Mouse (Mus musculus) neural tube, embryonic 15.5 days (tissue): ENCODE results near the gene Erlin1. TPM values are rescaled to one million over a fixed set of nuclear protein-coding genes. Genes with fewer than 3 reads are reported as not detected.

ENCODE experiments used
- ATAC-seq: fragments of 200-750 bp; cut with Nextera tagmentation; 2 replicates; pipeline ENCODE4 v1.8.0; 2017; ENCODE audit warnings: mild to moderate bottlenecking, moderate TSS enrichment, moderate library complexity; ENCODE audit not compliant: low FRiP score
- H3K27ac ChIP-seq: fragments of 300-500 bp; sonication (generic); replicated peaks from 2 replicates; pipeline ENCODE4 v1.5.1; 2015; ENCODE audit warnings: mild to moderate bottlenecking, inconsistent platforms
- H3K27me3 ChIP-seq: fragments of 300-500 bp; sonication (generic); replicated peaks from 2 replicates; pipeline ENCODE4 v1.6.1; 2015; ENCODE audit warnings: inconsistent platforms
- H3K36me3 ChIP-seq: fragments of 300-500 bp; sonication (generic); 2 replicates; pipeline ENCODE4 v1.6.1; 2015; ENCODE audit warnings: inconsistent platforms
- H3K4me1 ChIP-seq: fragments of 300-500 bp; sonication (generic); 2 replicates; pipeline ENCODE4 v1.6.1; 2015; ENCODE audit warnings: inconsistent platforms
- H3K4me2 ChIP-seq: fragments of 300-500 bp; sonication (generic); 2 replicates; pipeline ENCODE4 v1.6.1; 2015; ENCODE audit warnings: inconsistent platforms, mild to moderate bottlenecking, moderate library complexity
- H3K4me3 ChIP-seq: fragments of 300-500 bp; sonication (generic); replicated peaks from 2 replicates; pipeline ENCODE4 v1.5.1; 2015; ENCODE audit warnings: mild to moderate bottlenecking, inconsistent platforms
- H3K9ac ChIP-seq: fragments of 300-500 bp; sonication (generic); replicated peaks from 2 replicates; pipeline ENCODE4 v1.6.1; 2015; ENCODE audit warnings: mild to moderate bottlenecking, inconsistent platforms
- H3K9me3 ChIP-seq: fragments of 300-500 bp; sonication (generic); replicated peaks from 2 replicates; pipeline ENCODE4 v1.6.1; 2016; ENCODE audit warnings: inconsistent platforms
- WGBS: fragments of 180-500 bp; shearing (Covaris S2); methylation state at CpG from one replicate; pipeline ENCODE4 v1.1.7; 2015; ENCODE audit warnings: mixed read lengths; 5-methylcytosine and 5-hydroxymethylcytosine counted together
- polyA plus RNA-seq: library from polyadenylated mRNA; unstranded; fragments of >200 nt; fragmentation: Nextera tagmentation; extraction: Ambion mirVana; gene quantifications from 2 replicates; pipeline ENCODE4 v1.2.1, GENCODE M21; 2015

Erlin1 gene
- 20.2 and 22.8 TPM in 2 replicates for polyA plus RNA-seq

DNA sequence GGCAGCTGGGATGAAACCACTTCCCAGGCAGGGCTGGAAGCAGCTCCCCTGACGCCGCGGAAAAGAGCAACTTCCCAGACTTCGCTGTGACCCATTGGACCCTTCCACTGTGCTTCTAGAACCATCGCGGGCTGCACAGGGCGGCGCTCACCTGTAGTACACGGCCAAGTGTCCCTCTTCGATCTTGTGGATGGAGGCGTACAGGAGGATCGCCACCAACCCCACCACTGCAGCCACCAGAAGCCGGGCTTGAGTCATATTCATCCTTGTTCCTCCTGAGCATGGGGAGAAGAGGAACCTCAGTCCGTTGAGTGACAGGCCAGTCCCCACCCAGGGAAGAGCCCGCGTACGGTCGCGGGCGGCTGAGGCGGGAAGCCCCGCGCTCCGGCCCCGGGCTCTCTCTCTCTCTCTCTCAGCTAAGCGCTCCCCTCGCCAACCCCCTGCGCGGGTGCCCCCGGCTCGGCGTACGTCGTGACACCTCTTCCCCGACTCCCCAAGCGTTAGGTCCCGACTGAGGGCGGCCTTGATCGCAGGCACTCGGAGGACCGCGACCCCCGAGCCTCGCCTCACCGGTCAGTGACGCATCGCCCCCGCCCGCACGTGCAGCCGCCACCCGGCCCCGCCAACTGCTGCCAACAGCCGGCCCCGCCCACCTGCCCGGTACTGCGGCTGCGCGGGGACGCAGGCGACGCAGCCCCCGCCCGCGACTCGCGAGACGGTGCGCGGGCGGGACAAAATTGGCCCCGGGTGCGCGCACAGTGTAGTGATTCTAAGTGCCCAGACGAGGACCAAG, at the start of gene Erlin1:
Gene Erlin1 (minus strand): TSS at position 665 of the 793 bp plus-strand sequence.
- Histone ChIP-seq H3K27me3 (no peaks in the 10 kb centered on the region), H3K4me3 (peak within 1 kb of the TSS; percentile 64), H3K4me1 (peaks cover 29% of the 10 kb centered on the region), H3K27ac (peak within 1 kb of the TSS; percentile 79), H3K9ac (peak within 1 kb of the TSS; percentile 62), H3K36me3 (0 out of 2 replicates have a peak, but pooled peaks cover 3% of the 10 kb centered on the region), H3K9me3 (no peaks in the 10 kb centered on the region), H3K4me2 (peak within 1 kb of the TSS; percentile 90)
- peak; percentile 96 for ATAC-seq
- WGBS, result under 1% methylated on average over 72 of the region's 75 CpGs

DNA sequence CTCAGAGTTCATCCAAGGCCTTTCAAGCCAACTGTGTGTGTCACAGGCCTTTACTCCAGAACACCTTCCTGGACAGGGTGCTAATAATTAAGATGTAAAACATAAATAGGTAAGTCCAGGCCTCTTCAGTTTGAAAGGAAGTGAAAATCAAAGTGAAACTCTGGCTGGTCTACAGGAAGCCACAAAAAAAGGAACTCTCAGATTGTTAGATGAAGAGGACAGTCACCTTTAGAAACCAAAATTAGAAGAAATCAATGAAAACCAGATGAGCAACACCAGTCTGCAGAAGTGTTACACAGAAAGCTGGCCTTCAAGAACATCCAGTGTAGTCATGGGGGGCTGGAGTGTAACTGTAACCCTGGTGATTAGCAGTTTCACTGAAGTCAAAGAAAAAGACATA, 48.2 kb upstream of the Erlin1 start:
- no peaks in the 10 kb centered on the region for H3K9me3 ChIP-seq
- ATAC-seq, result no peak
- no peak overlapping the region for H3K9ac ChIP-seq
- peaks cover 69% of the 10 kb centered on the region for H3K36me3 ChIP-seq
- H3K4me3 ChIP-seq, result no peak overlapping the region
- H3K4me2 ChIP-seq, result no peak overlapping the region
- no peaks in the 10 kb centered on the region for H3K27me3 ChIP-seq
- no peaks in the 10 kb centered on the region for H3K4me1 ChIP-seq
- H3K27ac ChIP-seq, result no peak overlapping the region

DNA sequence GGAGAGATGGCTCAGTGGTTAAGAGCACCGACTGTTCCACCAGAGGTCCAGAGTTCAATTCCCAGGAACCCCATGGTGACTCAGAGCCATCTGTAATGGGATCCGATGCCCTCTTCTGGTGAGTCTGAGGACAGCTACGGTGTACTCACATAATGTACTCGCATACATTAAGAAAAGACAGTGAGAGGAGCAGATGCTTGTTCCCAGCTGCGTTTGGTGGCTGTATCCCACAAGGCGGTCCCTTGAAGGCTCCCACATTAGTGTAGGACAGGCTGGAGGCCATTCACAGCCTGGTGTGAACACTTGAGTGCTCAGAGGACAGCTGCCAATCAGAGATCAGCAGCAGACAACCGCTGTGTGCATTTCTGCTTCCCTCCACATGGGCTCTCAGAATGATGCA, 42.1 kb upstream of the Erlin1 start:
- H3K27me3 ChIP-seq, result no peaks in the 10 kb centered on the region
- 50% methylated on average over 7 of the region's 7 CpGs for WGBS
- H3K4me1 ChIP-seq, result peaks cover 11% of the 10 kb centered on the region
- H3K4me3 ChIP-seq, result no peak overlapping the region
- no peak overlapping the region for H3K9ac ChIP-seq
- no peak overlapping the region for H3K4me2 ChIP-seq
- H3K27ac ChIP-seq, result no peak overlapping the region
- no peaks in the 10 kb centered on the region for H3K9me3 ChIP-seq
- peaks cover 51% of the 10 kb centered on the region for H3K36me3 ChIP-seq
- no peak for ATAC-seq

DNA sequence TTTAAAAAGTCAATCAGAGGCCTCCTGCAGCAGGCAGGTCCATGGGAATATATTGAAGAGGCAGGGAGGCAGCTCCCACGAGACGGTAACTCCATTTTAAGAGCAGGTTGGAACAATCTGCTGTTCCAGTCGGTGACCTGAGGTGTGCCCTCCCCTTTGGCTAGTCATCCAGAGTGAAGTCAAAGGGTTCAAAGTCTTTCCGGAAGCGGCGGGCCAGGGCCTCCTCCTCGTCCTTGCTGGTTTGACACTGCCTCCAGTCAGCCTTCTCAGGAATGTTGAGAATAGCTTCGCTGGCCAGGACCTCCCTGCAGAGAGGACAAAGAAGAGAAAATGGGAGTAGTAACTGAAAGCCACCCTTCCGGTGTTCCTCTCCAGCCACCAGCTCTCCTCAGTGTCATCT, 40.8 kb upstream of the Erlin1 start:
- no peak overlapping the region for H3K4me2 ChIP-seq
- no peaks in the 10 kb centered on the region for H3K27me3 ChIP-seq
- H3K9me3 ChIP-seq, result no peaks in the 10 kb centered on the region
- no peak for ATAC-seq
- H3K9ac ChIP-seq, result no peak overlapping the region
- H3K27ac ChIP-seq, result no peak overlapping the region
- peaks cover 25% of the 10 kb centered on the region for H3K4me1 ChIP-seq
- peaks cover 51% of the 10 kb centered on the region for H3K36me3 ChIP-seq
- WGBS, result 89% methylated on average over 9 of the region's 9 CpGs
- no peak overlapping the region for H3K4me3 ChIP-seq

DNA sequence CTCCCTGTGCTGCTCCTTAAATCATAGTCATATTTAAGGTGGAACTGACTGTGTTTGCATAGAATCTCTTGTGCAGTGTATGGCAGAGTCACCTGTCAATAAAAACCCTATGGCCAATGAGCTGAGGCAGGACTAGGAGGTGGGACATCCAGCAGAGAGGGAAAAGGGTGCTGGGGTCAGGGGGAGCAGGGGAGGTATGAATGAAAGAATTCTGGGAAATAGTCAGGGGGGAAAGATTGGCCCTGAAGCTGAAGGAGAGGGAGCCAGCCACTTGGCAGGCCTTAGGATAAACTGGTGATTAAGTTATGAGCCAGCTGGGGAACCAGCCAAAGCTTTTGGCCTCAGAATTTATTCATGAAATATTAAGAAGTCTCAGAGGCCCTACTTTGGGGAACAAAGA, 39.4 kb upstream of the Erlin1 start:
- Histone ChIP-seq H3K4me1 (peaks cover 36% of the 10 kb centered on the region), H3K27ac (no peak overlapping the region), H3K4me3 (no peak overlapping the region), H3K9ac (0 out of 2 replicates have a peak overlapping the region, but pooled peaks have one; percentile 15), H3K4me2 (no peak overlapping the region), H3K27me3 (no peaks in the 10 kb centered on the region), H3K9me3 (no peaks in the 10 kb centered on the region), H3K36me3 (peaks cover 40% of the 10 kb centered on the region)
- no peak for ATAC-seq

DNA sequence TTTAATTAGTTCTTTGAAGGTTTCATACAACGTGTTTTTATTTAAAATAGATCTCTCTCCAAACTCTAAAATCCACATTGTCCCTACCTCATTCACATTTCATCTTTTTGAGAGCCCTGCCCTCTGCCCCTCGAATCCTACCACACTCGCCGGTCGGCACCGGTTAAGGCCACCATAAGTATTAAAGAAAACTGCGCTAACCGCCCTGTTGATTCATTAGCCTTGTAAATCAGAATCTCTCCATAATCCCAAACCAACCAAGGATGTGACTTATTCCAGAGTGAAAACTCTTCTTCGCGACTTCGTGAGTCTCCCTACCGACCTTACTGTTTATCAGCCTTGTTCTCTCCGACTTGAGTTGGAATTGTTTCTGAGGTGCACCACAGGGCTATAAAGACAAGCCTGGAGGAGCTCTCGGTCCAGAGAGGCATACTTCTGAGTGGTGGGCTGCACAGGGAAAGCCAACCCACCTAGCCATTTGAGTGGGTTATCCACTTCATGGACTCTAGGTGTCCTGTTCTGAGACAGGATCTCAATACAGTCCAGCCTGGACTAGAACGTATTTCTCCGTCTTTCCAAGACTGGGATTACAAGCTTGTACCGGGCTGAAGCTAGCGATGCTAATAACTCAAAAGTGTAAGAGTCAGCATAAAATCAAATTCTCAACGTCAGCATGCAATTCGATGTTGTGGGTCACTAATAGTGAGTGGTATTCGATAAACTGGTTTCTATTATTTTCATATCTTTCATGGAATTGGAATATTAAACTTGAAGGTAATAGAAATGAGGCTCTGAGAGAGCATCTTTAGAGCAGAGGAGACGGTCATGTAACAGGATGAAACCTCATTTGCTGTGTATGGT, 38.3 kb upstream of the Erlin1 start:
- H3K27ac ChIP-seq, result peak overlapping the region; percentile 83
- H3K9ac ChIP-seq, result peak overlapping the region; percentile 95
- H3K4me3 ChIP-seq, result peak overlapping the region; percentile 94
- peak; percentile 29; the same call in 1 of the 2 replicates for ATAC-seq
- no peaks in the 10 kb centered on the region for H3K27me3 ChIP-seq
- H3K9me3 ChIP-seq, result no peaks in the 10 kb centered on the region
- peak overlapping the region; percentile 86 for H3K4me2 ChIP-seq
- H3K36me3 ChIP-seq, result peaks cover 28% of the 10 kb centered on the region
- 27% methylated on average over 22 of the region's 22 CpGs for WGBS
- H3K4me1 ChIP-seq, result peaks cover 36% of the 10 kb centered on the region

DNA sequence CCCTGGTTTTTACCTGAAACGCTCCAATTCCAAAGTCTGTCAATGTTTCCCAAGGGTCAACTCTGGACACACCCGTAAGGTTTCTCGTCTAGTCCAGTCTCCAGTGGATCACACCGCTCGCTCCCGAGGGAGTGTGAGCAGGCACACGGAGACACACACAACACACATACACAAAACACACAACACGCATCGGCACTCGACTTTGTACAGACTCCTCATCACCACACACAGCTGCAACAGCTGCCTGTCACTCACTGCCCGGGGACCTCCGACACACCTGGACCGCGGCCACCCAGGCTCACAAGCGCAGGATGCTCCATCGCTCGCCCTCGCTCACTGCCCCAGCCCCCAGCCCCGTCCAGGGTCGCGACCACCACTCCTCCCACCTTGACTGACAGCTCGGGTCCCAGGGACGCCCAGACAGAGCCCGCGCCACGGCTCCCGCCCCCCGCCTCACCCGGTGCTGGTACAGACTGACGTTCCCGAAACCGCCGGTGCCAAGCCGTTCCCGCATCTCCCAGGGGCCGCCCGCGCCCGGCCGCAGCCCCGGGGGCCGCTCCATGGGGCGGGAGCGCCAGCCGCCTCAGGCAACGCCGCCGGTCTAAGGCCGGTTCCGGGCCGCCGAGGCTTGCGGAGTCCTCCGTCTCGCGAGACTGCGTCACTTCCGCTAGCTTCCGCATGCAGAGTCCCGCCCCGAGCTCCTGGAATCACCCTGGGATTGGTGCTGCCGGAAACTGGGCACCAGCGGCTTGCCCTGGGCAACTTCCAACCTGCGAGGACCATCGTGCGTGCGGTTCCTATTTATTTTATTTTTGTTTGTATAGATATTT, 37.5 kb upstream of the Erlin1 start, which contains the start of gene Chuk:
Gene Chuk (minus strand): TSS at position 650 of the 830 bp plus-strand sequence.
- Histone ChIP-seq H3K9ac (peak within 1 kb of the TSS; percentile 95), H3K4me3 (peak within 1 kb of the TSS; percentile 94), H3K4me1 (peaks cover 36% of the 10 kb centered on the region), H3K9me3 (no peaks in the 10 kb centered on the region), H3K36me3 (peaks cover 21% of the 10 kb centered on the region), H3K4me2 (peak within 1 kb of the TSS; percentile 86), H3K27me3 (no peaks in the 10 kb centered on the region), H3K27ac (peak within 1 kb of the TSS; percentile 83)
- WGBS, result 1% methylated on average over 67 of the region's 67 CpGs
- peak; percentile 99 for ATAC-seq

DNA sequence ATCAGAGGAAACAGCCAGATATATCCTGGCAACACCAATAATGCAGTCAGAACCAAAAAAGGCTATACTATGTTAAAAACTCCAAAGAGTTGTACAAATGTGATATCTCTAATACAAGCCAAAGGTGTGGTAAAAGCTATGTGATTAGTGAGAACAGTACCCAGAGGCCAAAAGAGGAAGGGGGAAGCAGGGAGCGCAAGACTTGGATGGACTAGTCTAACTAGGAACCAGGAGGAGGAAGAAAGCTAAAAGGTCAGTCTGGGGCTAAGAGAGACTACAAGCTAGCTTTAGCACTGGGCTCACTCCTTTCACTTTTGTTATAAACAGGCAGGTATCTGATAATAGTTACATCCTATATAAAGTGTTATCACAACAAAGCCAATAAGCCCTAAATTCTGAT, 34.8 kb upstream of the Erlin1 start:
- Histone ChIP-seq H3K27me3 (no peaks in the 10 kb centered on the region), H3K36me3 (peaks cover 8% of the 10 kb centered on the region), H3K9ac (no peak overlapping the region), H3K9me3 (no peaks in the 10 kb centered on the region), H3K27ac (no peak overlapping the region), H3K4me1 (peaks cover 36% of the 10 kb centered on the region), H3K4me2 (no peak overlapping the region), H3K4me3 (no peak overlapping the region)
- WGBS, result 96% methylated on average over 1 of the region's 1 CpGs
- ATAC-seq, result no peak

DNA sequence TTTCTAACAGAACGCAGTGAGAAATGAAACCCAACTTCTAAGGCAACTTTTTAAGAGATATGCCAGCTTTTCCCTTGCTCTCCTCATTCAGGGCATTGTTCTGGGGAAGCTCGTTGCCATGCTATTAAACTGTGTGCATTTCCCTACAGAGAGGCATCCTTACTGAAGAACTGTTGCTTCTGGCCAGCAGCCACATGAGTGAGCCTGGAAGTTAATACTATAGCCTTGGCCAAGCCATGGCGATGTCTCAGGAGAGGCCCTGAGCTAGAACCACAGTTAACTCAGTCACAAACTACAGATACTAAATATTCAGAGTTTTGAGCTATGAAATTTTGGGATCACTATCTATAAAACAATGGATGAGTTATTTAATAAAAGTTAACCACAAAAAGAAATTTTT, 33.4 kb upstream of the Erlin1 start:
- no peak for ATAC-seq
- 80% methylated on average over 3 of the region's 3 CpGs for WGBS

DNA sequence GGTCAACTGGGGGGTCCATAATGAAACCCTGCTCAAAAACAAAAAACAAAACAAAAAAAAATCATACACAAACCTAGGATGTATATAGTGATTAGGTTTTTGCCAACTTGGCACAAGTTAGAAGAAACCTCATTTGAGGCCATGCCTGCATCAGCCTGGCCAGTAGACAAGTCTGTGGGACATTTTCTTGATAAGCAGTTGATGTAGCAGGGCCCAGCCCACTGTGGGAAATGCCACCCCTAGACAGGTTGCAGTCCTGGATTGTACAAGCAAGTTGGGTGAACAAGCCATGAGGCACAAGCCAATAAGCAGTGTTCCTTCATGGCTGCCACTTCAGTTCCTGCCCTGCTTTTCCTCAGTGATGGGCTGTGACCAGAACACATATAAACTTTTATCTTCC, 31.3 kb upstream of the Erlin1 start:
- Histone ChIP-seq H3K27ac (no peak overlapping the region), H3K9me3 (no peaks in the 10 kb centered on the region), H3K9ac (no peak overlapping the region), H3K4me3 (no peak overlapping the region), H3K36me3 (peaks cover 27% of the 10 kb centered on the region), H3K4me1 (peaks cover 16% of the 10 kb centered on the region), H3K4me2 (no peak overlapping the region), H3K27me3 (no peaks in the 10 kb centered on the region)
- ATAC-seq, result no peak

More for the DNA sequence above, 33.4 kb upstream of the Erlin1 start:
- no peak overlapping the region for H3K4me3 ChIP-seq
- H3K9ac ChIP-seq, result no peak overlapping the region
- H3K9me3 ChIP-seq, result no peaks in the 10 kb centered on the region
- no peak overlapping the region for H3K27ac ChIP-seq
- no peaks in the 10 kb centered on the region for H3K27me3 ChIP-seq
- H3K4me1 ChIP-seq, result peaks cover 28% of the 10 kb centered on the region
- peaks cover 9% of the 10 kb centered on the region for H3K36me3 ChIP-seq
- no peak overlapping the region for H3K4me2 ChIP-seq

DNA sequence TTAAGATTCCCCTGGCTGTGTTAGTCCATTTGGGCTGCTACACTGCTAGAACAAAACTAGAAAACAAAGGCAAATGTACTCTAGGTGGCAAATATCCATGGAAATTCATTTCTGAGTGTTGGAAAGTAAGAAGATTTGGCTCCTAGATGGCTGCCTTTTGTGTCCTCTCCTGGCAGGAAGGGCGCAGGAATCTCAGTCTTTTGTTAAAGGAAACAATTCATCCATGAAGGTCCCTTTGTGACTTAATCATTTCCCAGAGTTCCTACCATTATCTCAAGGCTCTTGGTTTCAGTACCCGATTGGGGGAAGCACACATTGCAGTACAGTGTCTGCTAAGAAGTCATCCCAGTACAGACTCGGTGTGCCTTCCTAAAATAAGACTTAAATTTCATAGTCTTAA, 16.7 kb upstream of the Erlin1 start:
- H3K4me1 ChIP-seq, result no peaks in the 10 kb centered on the region
- no peak overlapping the region for H3K4me2 ChIP-seq
- H3K27me3 ChIP-seq, result no peaks in the 10 kb centered on the region
- peaks cover 43% of the 10 kb centered on the region for H3K36me3 ChIP-seq
- no peak for ATAC-seq
- H3K9me3 ChIP-seq, result no peaks in the 10 kb centered on the region
- no peak overlapping the region for H3K4me3 ChIP-seq
- 20% methylated on average over 3 of the region's 3 CpGs for WGBS
- H3K9ac ChIP-seq, result no peak overlapping the region
- H3K27ac ChIP-seq, result no peak overlapping the region
